Mouse (Mus musculus) thymus, adult 2 months (tissue): ENCODE measurements at regions not wholly inside any gene's neighbourhood (a gene's known extent, or its start where the extent isn't known, plus 50 kb on each side); places are given as distances from the start of the nearest gene placed in this dataset.

Experiments
- CTCF ChIP-seq: fragments of 200-500 bp; IDR thresholded peaks from 2 replicates; pipeline ENCODE4 v1.5.1; 2012; ENCODE audit warnings: mild to moderate bottlenecking, control low read depth, low read length, moderate library complexity, borderline replicate concordance; ENCODE audit not compliant: control insufficient read depth, poor library complexity, insufficient read depth; ENCODE audit errors: extremely low read depth
- POLR2A ChIP-seq: fragments of 200-500 bp; IDR thresholded peaks from 2 replicates; pipeline ENCODE4 v1.6.1; 2012; ENCODE audit warnings: mild to moderate bottlenecking, low read length, control low read depth, moderate library complexity; ENCODE audit not compliant: control insufficient read depth, poor library complexity, insufficient read depth; ENCODE audit errors: extremely low read depth

GRCm38 (mm10) chr2:179293114-179293513 lies 149.1 kb upstream of the Cdh4 start:
- no peak for TF ChIP-seq CTCF
- TF ChIP-seq POLR2A, result no peak
